Mouse (Mus musculus) lung, postnatal 14 days (tissue): ENCODE results near the gene P2ry13.

Experiments used
- DNase-seq: peaks from one replicate; pipeline ENCODE4 v3.0.0; 2021

P2ry13 gene

DNA sequence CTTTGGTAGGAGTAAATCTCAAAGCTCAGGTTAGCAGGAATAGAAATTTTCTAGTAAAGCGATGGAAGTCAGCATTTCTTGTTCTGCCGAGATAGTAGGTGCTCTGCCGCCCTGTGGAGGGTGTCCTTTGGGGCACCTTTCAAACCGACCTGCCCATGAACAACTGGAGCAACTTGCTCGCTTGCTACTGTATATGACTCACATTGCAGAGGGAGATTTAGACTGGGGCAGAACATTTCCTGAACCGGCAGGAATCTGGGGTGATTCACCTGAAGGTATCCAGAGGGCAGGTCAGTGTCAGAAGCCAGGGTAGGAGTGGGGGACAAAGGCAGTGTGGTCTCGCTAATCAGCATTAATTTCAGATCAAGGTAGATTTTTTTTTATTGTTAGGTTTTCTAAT lies 15.7 kb downstream of the P2ry13 start, which contains the start of gene Gpr87:
TSS of gene Gpr87 (minus strand) at position 167 of the 400 bp plus-strand sequence.
- DNase-seq, result no peak

DNA sequence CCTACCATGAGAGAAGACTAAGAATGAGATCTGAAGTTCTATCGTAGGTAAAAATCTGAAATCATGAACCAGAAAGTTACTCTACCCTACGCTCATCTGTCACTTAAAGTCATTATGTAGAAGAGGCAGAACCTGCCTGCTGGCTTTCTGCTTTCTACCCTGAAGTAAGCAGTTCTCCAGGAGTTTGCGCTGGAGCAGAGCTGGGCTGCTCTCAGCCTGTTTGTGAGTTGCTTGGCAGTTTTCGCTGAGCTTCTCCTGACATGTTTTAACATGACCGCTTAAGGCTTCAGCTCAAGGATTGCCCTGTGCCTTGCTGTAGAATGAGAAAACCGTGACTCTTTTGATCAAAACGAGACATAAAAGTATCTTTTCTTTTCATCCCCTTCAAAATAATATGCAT lies 16.6 kb downstream of the P2ry13 start:
- DNase-seq, result no peak

DNA sequence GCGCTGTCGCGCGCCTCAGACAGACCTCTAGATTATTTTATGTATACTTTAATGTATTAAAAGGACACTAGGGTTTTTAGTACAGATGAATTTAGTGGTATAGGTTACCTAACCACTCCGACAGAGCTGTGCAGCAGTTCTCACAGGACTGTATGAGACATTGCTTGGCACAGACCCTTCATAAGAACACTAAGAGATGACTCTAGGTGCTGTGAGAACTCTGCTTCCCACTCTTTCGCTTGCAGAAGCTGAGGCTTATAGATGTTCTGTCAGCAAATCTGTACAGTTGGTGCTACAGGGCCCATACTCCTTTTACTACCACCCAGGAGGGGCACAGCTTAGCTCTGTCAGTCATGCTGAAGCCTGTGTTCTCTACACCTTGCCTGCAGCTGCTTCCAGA lies 19.0 kb downstream of the P2ry13 start:
- DNase-seq, result no peak

DNA sequence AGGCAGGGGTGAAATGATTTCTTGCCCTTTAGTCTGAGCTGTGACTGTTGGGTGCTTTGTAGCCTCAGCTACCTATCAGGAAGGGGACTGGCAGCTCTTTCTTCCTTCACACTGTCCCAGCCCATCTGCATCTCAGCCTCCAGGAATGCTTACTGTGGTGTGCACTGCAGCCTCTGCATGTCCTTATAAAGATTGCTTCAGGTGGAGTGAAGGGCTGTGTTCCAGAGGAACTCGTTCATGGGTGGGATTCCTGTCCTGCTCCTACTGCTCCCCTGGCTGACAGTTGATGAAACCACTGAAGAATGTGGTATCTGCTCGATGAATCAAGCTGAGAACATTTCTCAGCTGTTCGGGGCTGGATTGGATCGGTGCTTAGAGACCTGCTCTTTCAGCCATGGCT lies 23.3 kb downstream of the P2ry13 start:
- no peak for DNase-seq

DNA sequence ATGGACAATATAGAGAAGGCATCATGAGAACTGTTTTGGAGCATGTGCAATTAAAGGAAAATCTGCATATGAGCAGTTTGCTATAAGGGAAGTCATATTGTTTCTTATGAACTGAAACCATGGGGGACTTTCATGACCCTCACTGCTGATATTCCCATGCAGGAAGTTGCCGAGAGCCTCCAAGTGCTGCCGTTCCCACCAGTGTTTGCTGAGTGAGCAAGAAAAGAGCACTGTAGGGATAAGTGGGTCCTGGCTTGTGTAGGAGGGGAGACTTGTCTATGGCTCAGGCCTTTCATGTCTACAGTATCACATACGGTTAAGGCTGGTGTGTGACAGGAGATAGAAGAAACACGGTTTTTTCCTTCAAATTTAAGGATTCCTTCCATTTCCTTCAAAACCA lies 25.0 kb downstream of the P2ry13 start:
- no peak for DNase-seq

DNA sequence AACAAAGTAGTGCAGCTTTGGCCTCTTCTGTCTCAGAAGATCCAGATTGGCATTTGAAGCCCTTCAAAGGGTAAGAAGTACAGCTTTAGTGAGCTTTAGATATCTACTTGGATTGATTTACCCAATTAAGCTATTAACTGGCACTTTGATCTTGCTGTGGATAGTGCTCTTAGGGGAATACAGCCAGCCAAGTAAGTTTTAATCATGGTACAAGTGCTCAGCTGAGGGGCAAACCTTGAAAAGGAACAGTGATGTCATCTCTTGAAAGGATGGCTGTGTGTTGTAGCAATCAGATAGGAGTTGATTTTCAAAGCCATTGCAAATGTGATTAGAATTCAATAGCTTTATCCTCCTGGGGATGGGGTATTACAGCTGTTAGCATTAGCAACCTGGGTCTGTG lies 28.6 kb downstream of the P2ry13 start:
- no peak for DNase-seq

DNA sequence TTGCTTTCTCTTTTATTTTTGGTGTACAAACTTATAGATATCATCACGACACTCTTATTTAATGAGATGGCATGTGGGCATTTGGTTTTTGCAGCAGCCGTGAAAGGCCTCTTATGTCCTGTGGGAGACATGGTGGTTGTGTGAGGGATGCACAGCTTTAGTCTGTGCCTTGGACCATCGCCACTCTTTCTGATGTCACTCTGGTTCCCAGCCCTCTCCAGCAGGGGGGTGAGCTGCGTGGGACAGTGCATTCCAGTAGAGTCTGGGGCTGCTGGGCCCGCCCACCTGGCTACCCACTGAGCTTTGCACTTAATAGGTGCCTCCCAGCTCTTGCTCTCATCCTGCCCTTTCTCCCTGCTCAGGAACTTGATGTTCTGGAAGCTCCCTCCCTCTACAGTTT lies 29.5 kb downstream of the P2ry13 start:
- no peak for DNase-seq

DNA sequence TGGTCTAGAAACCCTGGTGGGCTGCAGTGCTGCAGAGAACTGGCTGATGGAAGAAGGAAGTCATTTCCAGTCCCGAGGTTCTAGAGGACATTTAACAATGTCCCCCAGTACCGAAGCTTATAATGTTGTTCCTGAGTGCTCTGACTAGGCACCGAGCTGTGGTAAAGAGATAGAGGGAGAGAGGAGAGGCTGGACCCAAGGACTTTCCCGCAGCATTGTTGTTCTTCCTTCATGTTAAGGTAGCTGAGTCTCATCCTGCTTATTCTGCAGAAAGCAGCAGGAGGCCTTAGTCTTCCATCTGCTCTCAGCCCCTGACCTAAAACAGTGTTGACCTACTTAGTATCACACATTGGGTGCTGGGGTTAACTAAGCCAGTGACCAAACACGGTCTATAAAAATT lies 33.8 kb downstream of the P2ry13 start:
- no peak for DNase-seq

DNA sequence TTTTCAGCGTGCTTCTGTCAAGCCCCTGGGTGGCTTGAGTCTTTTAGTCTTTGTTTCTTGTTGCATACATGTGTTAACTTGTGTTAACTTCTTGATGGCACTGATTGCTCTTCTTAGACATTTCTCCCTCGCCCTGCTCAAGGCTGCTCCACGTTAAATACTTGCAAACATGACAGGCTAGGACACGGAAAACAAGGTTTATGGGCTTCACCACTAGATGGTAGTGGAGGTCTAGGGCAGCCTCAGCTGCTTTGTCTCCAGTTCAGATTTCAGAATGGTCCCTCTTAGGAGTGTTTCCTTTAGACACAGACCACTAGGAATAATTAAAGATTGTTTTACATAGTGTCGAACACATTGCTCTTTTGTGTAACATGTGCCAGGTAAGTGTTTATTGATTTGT lies 35.4 kb downstream of the P2ry13 start:
- peak; percentile 58 for DNase-seq

DNA sequence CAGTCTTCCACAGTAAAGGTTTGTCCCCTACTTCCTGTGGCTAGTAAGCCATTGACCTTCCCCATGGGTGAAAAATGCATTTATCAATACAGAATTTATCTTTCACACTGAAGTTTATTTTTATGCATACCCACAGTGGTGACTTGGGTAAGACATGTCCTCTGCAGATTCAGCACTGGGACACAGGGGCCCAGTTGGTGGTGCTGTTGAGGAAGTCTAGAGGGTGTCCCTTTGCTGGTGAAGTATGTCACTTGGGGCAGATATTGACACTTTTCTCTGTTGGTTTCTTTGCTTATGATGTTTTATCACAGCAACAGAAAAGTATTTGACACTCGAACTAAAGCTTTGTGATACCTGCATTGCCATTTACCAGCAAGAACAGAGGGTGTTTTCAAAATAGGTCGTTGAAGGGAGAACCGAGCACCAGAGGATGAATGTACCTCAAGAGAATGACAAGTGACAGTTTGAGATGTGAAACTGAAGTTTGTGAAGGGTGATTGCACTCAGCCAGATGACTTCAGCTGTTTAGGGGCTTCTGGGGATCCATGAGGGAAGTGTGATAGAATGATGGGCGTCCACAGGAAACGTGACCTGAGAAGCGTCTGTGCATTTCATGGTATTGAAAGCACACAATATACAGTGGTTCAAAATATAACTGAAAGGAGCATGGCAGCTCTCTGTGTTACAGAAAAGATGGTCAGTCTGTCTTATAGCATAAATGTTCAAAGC lies 36.1 kb downstream of the P2ry13 start:
- DNase-seq, result no peak

DNA sequence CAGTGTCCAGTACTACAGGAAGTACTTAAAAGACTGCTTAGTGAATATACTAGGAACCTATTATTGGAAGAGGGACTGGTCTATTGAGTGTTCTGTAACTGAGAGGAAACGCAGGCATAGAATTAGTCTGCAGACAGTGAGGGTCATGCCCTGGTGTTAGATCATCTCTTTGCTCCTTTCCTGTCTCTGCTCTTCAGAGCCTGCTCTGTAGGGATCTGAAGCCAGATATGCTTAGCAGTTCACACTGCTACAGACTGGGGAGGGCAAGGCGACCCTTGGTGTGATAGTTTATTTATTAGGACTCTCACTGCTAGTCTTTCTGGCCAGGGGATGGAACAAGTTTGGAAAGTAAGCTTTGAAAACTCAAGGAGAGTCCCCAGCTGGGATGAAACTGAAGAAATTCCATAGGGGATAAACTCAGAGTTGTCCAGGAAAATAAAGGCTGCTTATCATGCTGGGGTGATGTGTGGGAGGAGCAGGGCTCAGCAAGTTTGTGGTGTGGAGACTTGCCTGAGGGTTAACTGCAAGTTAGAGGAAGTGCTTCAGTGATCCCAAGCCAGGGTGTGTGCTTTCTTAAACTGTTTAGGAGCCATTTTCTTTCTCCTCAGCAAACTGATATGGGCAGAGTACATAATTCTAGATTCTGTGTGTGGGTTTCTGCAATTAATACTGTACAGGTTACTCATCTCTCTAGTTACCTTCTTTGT lies 40.6 kb downstream of the P2ry13 start:
- no peak for DNase-seq

DNA sequence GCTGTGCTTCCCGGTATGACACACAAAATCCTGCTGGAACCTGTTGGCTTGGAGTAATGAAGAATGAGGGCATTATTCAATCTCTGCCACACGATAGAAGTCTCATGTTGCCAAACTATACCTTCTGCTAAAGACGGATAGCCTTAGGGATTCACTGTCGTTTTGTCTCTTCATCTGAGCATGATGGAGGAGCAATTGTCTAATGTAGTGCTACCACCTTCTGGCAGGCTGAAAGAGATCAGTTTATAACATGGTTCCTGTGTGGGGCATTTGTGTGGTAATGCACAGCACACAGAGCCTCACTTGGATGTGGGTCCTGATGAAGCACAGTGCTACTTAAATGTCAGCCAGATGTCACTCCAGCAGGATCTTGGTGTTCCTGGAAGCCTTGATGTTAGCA lies 41.5 kb downstream of the P2ry13 start:
- DNase-seq, result no peak

DNA sequence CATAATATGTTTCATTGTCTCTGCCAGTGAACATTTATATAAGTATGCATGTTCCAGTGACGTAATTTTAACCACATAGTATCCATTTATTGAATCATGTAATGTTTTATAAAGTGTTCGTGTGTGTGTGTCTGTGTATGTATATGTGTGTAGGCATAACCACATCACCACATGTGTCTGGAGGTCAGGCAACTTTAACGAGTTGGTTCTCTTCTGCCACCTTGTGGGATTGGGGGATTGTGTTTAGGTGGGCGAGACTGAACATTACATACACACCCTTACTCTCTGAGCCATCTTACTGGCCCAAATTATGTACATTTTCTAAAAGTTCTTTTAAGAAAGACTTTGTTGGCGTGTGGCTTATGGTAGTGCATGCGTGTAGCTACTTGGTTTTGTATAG lies 42.2 kb downstream of the P2ry13 start:
- no peak for DNase-seq

DNA sequence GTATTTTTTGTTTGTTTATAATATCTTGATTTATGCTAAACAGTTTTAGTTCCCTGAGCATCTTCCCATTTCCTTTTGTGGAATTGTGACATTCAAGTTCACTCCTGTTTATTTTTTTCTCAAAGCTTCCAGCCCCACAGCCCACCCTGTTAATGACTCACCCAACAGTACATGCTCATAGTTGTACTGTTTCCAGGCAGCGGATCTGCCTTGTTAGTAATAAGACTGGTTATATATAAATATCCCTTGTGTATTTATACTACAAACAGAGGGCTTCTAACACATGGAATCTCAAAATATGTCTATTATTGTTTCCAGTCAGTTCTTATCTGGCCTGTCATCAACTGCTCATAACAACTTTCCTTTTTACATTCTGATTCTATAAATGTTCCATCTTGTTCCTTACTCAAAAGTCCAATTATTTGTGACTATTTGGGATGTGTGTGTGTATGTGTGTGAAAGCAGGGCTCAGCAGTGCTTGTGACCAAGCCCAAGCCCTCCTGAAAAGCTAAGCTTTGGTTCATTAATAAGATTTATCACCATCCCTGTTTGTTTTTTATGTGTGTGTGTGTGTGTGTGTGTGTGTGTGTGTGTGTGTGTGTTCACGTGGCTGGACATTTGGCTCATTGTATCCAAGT lies 43.1 kb downstream of the P2ry13 start:
- no peak for DNase-seq

DNA sequence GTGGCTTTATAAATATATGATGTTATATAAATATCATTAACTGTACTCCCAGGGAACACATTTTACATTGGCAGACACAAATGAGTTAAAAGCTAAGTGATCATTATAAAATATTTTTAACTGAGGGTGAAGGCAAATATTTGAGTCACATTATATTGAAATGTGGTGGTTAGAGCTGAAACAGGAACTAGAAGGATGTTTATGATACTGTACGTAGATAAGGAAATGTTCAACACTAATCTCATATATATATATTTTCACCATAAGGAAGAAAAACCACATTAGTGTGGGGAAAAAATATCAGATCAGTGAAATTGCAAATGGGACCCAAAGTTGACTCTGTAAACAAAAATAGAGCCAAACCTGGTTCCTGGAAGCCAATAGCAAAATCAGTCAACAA lies 50.2 kb downstream of the P2ry13 start:
- DNase-seq, result no peak
